24 mouse cellular contexts compared by ENCODE assay signal in genomic region chr1:168675741-168676140, GRCm38 (mm10).
A peak's percentile ranks its signal among the peaks of the same experiment; 100 is the strongest.
DNase-seq lines count a peak whose midpoint lies in the region; ATAC-seq and TF ChIP-seq lines count a peak whose summit lies in the region.
"Had no signal": no experiment of that assay in that cellular context is flagged by ENCODE, and none has a peak within 500 bp of the region (broad histone marks: within the 10 kb centered on the region; RNA-seq: fewer than 3 reads in every experiment).

No protein-coding gene starts in this region.

- ATAC-seq in forebrain, postnatal 0 days: 0 out of 2 replicates have a peak, but pooled peaks have one; percentile 26
- ATAC-seq in forebrain, embryonic 12.5 days (ENCODE audit: low FRiP score): no peak
- ATAC-seq in hindbrain, embryonic 12.5 days (ENCODE audit: low FRiP score): peak; percentile 19; the same call in 1 of the 2 replicates
- ATAC-seq in hindbrain, postnatal 0 days: peak; percentile 32; the same call in 1 of the 2 replicates
- ATAC-seq in heart, embryonic 12.5 days (ENCODE audit: insufficient number of reproducible peaks, low FRiP score): no peak
- ATAC-seq: intestine, embryonic 16.5 days had no signal

- no peaks in the 10 kb centered on the region for H3K4me1 ChIP-seq in forebrain, postnatal 0 days (ENCODE audit: insufficient read depth)
- H3K4me1 ChIP-seq in forebrain, embryonic 12.5 days: peaks cover 4% of the 10 kb centered on the region; the same call in 1 of the 2 replicates
- peaks cover 8% of the 10 kb centered on the region for H3K4me1 ChIP-seq in hindbrain, embryonic 12.5 days
- 0 out of 2 replicates have a peak, but pooled peaks cover 3% of the 10 kb centered on the region for H3K4me1 ChIP-seq in hindbrain, postnatal 0 days (ENCODE audit: insufficient read depth, low read length)
- no peaks in the 10 kb centered on the region for H3K4me1 ChIP-seq in heart, embryonic 12.5 days (replicated peaks)
- H3K4me1 ChIP-seq: liver, embryonic 15.5 days had no signal

- no peaks in the 10 kb centered on the region for H3K36me3 ChIP-seq in forebrain, postnatal 0 days (ENCODE audit: insufficient read depth)
- no peaks in the 10 kb centered on the region for H3K36me3 ChIP-seq in forebrain, embryonic 12.5 days (replicated peaks)
- H3K36me3 ChIP-seq in hindbrain, embryonic 12.5 days: no peaks in the 10 kb centered on the region
- H3K36me3 ChIP-seq in hindbrain, postnatal 0 days (ENCODE audit: insufficient read depth, low read length): no peaks in the 10 kb centered on the region
- no peaks in the 10 kb centered on the region for H3K36me3 ChIP-seq in heart, embryonic 12.5 days
- H3K36me3 ChIP-seq: forebrain, embryonic 15.5 days; G1E; liver, embryonic 15.5 days; neural tube, embryonic 12.5 days had no signal

- no peak overlapping the region for H3K4me3 ChIP-seq in forebrain, postnatal 0 days (ENCODE audit: low read depth, low read length)
- no peak overlapping the region for H3K4me3 ChIP-seq in forebrain, embryonic 12.5 days (replicated peaks)
- H3K4me3 ChIP-seq in hindbrain, embryonic 12.5 days: no peak overlapping the region
- no peak overlapping the region for H3K4me3 ChIP-seq in hindbrain, postnatal 0 days (ENCODE audit: low read length)
- H3K4me3 ChIP-seq in heart, embryonic 12.5 days: no peak overlapping the region
- H3K4me3 ChIP-seq: liver, embryonic 15.5 days; myocyte; neural tube, embryonic 12.5 days had no signal

- H3K9ac ChIP-seq in forebrain, postnatal 0 days: no peak overlapping the region
- H3K9ac ChIP-seq in forebrain, embryonic 12.5 days: no peak overlapping the region
- no peak overlapping the region for H3K9ac ChIP-seq in hindbrain, embryonic 12.5 days
- no peak overlapping the region for H3K9ac ChIP-seq in hindbrain, postnatal 0 days (replicated peaks; ENCODE audit: low read length)
- H3K9ac ChIP-seq in heart, embryonic 12.5 days: no peak overlapping the region
- H3K9ac ChIP-seq: liver, embryonic 15.5 days; lung, embryonic 14.5 days had no signal

- H3K27me3 ChIP-seq in forebrain, postnatal 0 days (ENCODE audit: insufficient read depth, low read length): no peaks in the 10 kb centered on the region
- H3K27me3 ChIP-seq in forebrain, embryonic 12.5 days: no peaks in the 10 kb centered on the region
- H3K27me3 ChIP-seq in hindbrain, embryonic 12.5 days: no peaks in the 10 kb centered on the region
- no peaks in the 10 kb centered on the region for H3K27me3 ChIP-seq in hindbrain, postnatal 0 days (ENCODE audit: insufficient read depth, low read length)
- H3K27me3 ChIP-seq in heart, embryonic 12.5 days (replicated peaks): 0 out of 2 replicates have a peak, but pooled peaks cover 4% of the 10 kb centered on the region
- H3K27me3 ChIP-seq: forebrain, embryonic 15.5 days; liver, embryonic 15.5 days; neural tube, embryonic 12.5 days had no signal

- TF ChIP-seq POLR2A in brain, embryonic 14.5 days (IDR thresholded peaks at IDR 0.05; ENCODE audit: borderline replicate concordance, extremely low read depth, insufficient read depth, insufficient read length, poor library complexity, severe bottlenecking): no peak

- H3K9me3 ChIP-seq in forebrain, postnatal 0 days (ENCODE audit: low read length): no peaks in the 10 kb centered on the region
- no peaks in the 10 kb centered on the region for H3K9me3 ChIP-seq in forebrain, embryonic 12.5 days
- no peaks in the 10 kb centered on the region for H3K9me3 ChIP-seq in hindbrain, embryonic 12.5 days (replicated peaks)
- no peaks in the 10 kb centered on the region for H3K9me3 ChIP-seq in hindbrain, postnatal 0 days (ENCODE audit: low read length)
- H3K9me3 ChIP-seq in heart, embryonic 12.5 days (replicated peaks): no peaks in the 10 kb centered on the region
- H3K9me3 ChIP-seq: forebrain, embryonic 15.5 days; liver, embryonic 15.5 days; neural tube, embryonic 12.5 days had no signal

- H3K27ac ChIP-seq in forebrain, postnatal 0 days (ENCODE audit: low read depth, low read length): no peak overlapping the region
- H3K27ac ChIP-seq in forebrain, embryonic 12.5 days: no peak overlapping the region
- H3K27ac ChIP-seq in hindbrain, embryonic 12.5 days: no peak overlapping the region
- 0 out of 2 replicates have a peak overlapping the region, but pooled peaks have one; percentile 26 for H3K27ac ChIP-seq in hindbrain, postnatal 0 days
- no peak overlapping the region for H3K27ac ChIP-seq in heart, embryonic 12.5 days (ENCODE audit: poor library complexity, severe bottlenecking)
- H3K27ac ChIP-seq: liver, embryonic 15.5 days had no signal

- no peak for TF ChIP-seq CTCF in forebrain, postnatal 0 days (IDR thresholded peaks at IDR 0.05; ENCODE audit: low read depth)
- TF ChIP-seq CTCF in brain, embryonic 14.5 days (IDR thresholded peaks at IDR 0.05; ENCODE audit: borderline replicate concordance, extremely low read depth, insufficient read depth, insufficient read length): no peak
- no peak for TF ChIP-seq CTCF in hindbrain, postnatal 0 days (IDR thresholded peaks at IDR 0.05; ENCODE audit: low read depth)

- peak; percentile 42 for DNase-seq in forebrain, postnatal 0 days
- peak; percentile 30 for DNase-seq in brain, embryonic 14.5 days (ENCODE audit: low read depth)
- peak; percentile 19 for DNase-seq in hindbrain, postnatal 0 days (ENCODE audit: low spot score)
- DNase-seq in spleen, postnatal 10 days (ENCODE audit: low spot score in 2 of 2): no peak
- DNase-seq in gastrocnemius, postnatal 36 days: no peak
- DNase-seq: adrenal gland, adult 8-10 months; cerebellum, adult 11 months; heart, postnatal 14 days; kidney, adult 9 months; kidney, postnatal 10 days; layer of hippocampus, postnatal 36 days; liver; lung, embryonic 14.5 days; lung, postnatal 14 days; thymus, postnatal 25 days had no signal

- WGBS in forebrain, postnatal 0 days: 72% methylated on average over 10 of the region's 10 CpGs
- 71% methylated on average over 10 of the region's 10 CpGs for WGBS in forebrain, embryonic 12.5 days
- WGBS in hindbrain, embryonic 12.5 days: 72% methylated on average over 10 of the region's 10 CpGs
- WGBS in hindbrain, postnatal 0 days: 66% methylated on average over 10 of the region's 10 CpGs
- 59% methylated on average over 10 of the region's 10 CpGs for WGBS in heart, embryonic 12.5 days

- intact Hi-C loops in gastrocnemius, postnatal 36 days (cut with DNase I): no loop called here

- no peak overlapping the region; the same call in 1 of the 2 replicates for H3K4me2 ChIP-seq in forebrain, postnatal 0 days (ENCODE audit: low read depth)
- no peak overlapping the region for H3K4me2 ChIP-seq in forebrain, embryonic 12.5 days
- no peak overlapping the region for H3K4me2 ChIP-seq in hindbrain, embryonic 12.5 days (replicated peaks)
- H3K4me2 ChIP-seq in hindbrain, postnatal 0 days (ENCODE audit: low read depth, low read length): peak overlapping the region; percentile 69; the same call in 1 of the 2 replicates
- H3K4me2 ChIP-seq in heart, embryonic 12.5 days: no peak overlapping the region
- H3K4me2 ChIP-seq: liver, embryonic 15.5 days had no signal

Comparison
In these comparisons a context has a peak if more than half of its experiments do, and no peak if none do; other contexts are left out.
1. ATAC-seq: peak in forebrain, postnatal 0 days (single experiment), hindbrain, embryonic 12.5 days (single experiment) and hindbrain, postnatal 0 days (single experiment); none in forebrain, embryonic 12.5 days (single experiment) and heart, embryonic 12.5 days (single experiment).
2. DNase-seq: peak in forebrain, postnatal 0 days (single experiment), brain, embryonic 14.5 days (single experiment) and hindbrain, postnatal 0 days (single experiment); none in spleen, postnatal 10 days (0 of 2) and gastrocnemius, postnatal 36 days (0 of 2).